Mouse (Mus musculus): Measurements from ENCODE around the gene Cers6.

DNA sequence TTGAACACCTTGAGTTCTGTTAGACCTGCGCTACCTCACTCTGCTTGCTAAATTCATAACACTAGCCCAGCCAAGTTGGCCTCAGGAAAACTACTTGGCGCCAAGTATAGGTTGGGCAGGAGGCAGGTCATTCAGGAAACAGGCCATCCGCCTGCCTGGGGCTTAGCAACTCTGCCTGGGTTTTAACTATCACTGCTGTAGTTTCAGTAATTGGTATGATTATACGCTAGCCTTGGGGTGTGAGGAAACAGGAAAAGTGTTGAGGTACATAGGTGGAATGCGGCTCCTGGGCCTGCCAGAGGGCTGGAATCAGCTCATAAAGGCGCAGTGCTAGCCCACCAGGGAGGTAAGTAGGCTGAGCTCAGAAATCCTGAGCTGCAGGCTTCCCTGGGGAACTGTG, 114.0 kb downstream of the Cers6 start:
- no peak for TF ChIP-seq CTCF (IDR thresholded peaks at IDR 0.05; ENCODE audit: extremely low read depth, insufficient read depth, insufficient read length, insufficient replicate concordance)
- no peak for TF ChIP-seq POLR2A (IDR thresholded peaks at IDR 0.05; ENCODE audit: low read depth, low read length)
